Mouse (Mus musculus) NIH3T3 (cell line): Measurements from ENCODE around the gene Pde4b.

Source experiments
- DNase-seq: peaks from one replicate; pipeline ENCODE4 v3.0.0-alpha.2; 2012; ENCODE audit warnings: low read depth

The Pde4b gene

DNA sequence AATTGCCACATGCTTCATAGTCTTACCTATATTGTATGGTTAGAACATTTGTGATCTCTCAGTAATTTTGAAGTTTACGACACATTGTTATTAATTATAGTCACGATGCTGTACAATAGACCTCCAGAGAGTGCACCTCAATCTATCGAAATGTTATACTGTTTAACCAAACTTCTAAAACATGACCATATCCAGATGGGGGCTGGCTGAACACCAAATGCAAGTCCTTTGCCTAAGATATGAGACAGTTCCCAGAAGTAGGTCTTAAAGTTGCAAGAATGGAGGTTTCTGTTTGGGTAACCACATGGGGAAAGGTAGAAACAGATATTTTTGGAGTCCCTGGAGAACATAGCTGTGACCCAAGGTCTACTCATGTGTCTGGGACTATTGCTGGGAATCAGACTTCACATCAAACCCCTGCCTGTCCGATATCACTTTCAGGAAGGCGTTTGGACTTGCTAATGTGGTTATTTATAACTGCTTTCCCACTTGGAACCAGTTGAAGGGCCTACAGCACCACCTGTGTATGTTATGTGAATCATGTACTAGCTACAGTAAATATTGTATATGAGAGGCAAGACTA is 452.3 kb downstream of the Pde4b start:
- DNase-seq, result peak; percentile 56

DNA sequence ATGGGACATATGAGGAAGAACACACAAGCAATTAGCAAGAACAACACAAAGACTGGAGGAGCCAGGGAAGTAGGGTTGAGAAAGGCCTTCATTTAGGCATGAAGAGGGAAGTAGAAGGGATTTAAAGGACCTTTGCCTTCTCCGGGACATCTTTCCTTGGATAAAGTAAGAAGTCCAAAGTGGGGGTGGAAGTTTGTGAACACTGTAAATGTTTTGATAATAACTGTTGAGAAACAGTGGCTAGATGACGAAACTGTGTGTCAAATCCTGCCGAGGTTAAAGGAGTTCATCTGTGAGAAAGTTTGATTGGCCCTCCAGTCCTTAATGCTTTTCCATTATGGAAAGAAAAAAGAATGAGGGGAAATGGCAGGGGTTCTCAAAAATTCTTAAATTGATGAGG is 455.6 kb downstream of the Pde4b start:
- no peak for DNase-seq

GRCm38 (mm10) chr4:102545226-102545625 is 457.9 kb downstream of the Pde4b start:
- peak; percentile 73 for DNase-seq

DNA sequence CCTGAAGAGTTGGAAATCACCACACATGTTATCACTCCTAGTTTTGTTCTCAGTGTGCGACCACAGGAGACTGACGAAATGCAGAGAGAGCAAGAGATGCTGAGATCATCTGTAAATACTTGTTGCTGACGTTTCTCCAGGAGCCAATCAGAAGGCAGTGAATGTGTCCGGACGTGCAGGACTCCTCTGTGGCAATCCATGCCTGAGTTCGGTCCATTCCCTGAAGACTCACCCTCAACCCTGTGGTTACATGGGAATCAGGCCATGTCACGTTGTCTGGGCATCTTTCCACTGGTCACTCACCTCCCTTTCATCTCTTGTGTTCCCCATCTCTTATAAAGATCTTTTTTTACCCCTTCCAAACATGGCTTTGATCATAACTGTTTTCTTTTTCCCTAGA is 468.2 kb downstream of the Pde4b start:
- DNase-seq, result peak; percentile 74

GRCm38 (mm10) chr4:102557006-102557405 is 469.7 kb downstream of the Pde4b start:
- peak; percentile 64 for DNase-seq

DNA sequence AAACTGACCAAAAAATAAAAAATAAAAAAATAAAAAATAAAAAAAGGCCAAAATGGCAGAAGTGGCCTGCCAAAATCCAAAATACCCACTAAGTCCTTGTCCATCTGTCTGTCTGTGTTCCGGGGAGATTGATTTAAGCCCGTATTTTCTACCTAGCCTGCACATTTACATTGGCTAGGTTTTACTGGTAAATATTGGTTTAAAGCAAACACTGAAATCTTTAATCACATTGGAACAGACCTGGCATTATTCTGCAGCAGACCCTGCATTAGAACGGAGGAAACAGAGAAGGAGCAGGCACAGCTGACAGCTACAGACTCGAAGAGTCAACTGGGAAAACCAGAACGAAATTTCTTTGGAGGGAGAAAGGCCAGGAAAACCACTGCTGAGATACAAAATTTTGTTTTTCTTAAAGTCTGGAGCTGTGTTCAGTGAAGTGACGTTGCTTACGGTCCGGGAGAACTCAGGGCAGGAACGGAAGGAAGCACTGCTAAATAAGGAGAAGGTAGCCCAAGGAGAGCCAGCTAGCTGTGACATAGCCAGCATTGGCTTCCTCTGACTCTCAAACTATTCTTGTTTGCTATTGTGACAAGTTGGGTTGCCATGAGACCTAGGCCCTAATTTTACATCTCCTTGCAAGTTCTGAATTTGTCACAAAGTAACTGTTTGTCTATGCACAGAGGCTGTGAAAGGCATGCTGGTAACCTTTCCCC is 470.3 kb downstream of the Pde4b start:
- no peak for DNase-seq

- DNase-seq, result no peak
Observed at GRCm38 (mm10) chr4:102558328-102558727, 471.0 kb downstream of the Pde4b start.

DNA sequence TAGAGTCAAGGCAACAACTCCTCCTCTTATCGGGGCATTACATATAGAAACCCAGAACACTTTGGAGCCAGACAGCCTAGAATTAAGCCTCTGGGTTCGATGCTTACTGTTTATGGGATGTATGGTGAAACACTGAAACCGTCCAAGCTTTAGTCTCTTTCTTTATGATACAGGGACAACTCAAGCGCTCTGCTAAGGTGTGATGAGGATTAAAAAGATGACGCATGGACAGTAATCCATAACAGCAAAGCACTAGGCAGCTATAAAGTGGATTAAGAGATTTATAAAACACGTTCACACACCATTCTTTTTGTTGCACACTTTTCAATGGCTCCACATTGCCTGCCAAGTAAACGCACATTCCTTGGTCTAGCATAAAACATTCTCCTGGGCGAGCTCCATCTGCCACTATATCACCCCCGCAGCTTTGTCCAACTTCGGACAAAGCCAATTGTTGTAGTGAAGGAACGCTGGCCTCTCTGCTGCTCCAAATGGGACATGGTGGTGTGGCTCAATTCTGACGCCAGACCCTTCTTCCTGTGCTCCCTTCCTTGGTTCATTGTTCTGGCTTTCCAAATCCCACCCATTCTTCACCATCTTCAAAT is 473.4 kb downstream of the Pde4b start:
- no peak for DNase-seq

DNA sequence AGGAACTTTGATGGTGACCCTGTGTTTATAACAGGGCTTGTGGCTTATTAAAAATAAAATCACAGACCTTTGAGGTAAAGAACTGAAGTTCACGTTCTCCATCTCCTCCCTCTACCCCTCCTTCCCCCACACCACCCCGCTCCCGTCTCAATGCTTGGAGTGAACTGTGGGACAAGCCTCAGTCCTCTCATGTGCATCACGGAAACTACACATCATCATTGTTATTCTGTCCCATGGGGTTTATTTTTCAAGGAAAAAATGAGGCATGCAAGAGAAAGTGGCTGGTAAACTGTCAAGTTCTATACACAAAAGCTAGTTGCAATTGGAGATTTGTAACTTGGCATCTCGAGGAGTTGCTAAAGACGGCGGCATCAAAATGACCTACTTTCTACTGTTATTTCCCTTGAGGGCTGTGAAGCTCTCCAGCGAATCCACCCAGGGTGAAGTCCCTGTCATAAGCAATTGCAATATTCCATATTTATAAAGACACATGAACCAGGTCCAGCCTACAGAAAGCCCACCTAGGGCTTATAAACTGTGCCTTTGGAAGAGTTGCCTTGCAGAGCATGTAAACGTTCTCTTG is 476.0 kb downstream of the Pde4b start:
- DNase-seq, result peak; percentile 60

GRCm38 (mm10) chr4:102564286-102564685 is 476.9 kb downstream of the Pde4b start:
- DNase-seq, result no peak

- DNase-seq, result no peak
Observed at GRCm38 (mm10) chr4:102566421-102566820, 479.1 kb downstream of the Pde4b start.

- DNase-seq, result no peak
Observed at GRCm38 (mm10) chr4:102567111-102567510, 479.8 kb downstream of the Pde4b start.

DNA sequence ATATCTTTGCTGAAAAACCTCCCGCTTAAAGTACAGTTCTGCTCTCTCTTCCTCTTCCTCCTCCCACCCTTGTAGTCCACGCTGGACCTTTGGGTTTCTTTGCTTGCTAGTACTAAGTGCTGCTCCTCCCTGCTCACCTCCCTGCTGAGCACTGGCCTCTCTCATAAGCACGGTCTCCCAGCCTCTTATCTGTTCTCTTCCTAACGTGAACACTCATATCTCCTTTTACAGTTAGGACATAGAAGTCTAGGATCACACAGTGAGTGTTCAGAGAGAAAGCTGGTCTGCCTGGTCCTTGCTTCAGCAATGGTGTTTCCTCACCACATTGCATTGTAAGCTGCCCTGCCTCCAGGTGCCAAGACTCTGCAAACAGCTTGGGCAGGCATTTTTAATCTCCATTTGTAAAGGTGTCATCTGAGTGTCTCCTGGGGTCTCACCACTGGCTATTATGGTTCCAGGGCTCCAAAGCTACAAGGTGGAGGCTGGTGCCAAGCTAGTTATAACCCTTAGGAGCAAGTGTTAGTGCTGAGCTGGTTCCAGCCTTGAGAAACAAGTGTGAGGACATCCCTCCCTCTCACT is 480.4 kb downstream of the Pde4b start:
- no peak for DNase-seq

GRCm38 (mm10) chr4:102568591-102568990 is 481.2 kb downstream of the Pde4b start:
- peak; percentile 93 for DNase-seq

DNA sequence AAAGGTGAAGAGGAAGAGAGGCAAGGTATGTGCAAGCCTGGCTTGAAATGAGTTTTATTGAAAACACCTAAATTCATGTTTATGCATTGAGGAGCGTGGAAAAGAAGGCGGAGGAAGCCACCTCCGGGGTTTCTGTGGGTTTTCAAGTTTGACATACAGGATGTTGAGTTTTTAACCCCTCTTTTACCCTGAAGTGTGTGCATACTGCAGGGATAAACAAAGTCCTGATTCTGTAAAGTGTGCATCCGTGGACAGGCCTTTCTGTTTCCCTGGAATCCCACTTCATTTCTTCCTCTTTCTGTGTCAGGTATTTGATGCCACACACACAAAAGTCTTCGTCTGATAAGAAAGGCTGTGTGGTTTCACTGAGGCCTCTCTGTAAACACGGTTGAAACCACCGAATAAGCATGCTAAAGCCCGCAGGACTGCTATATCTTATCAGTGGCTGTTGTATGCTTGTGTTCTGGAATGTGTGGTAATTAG is 481.8 kb downstream of the Pde4b start:
- DNase-seq, result peak; percentile 51

- DNase-seq, result peak; percentile 91
Observed at GRCm38 (mm10) chr4:102569950-102570765, 482.8 kb downstream of the Pde4b start.

- DNase-seq, result no peak
Observed at GRCm38 (mm10) chr4:102570766-102571411, 483.5 kb downstream of the Pde4b start.

DNA sequence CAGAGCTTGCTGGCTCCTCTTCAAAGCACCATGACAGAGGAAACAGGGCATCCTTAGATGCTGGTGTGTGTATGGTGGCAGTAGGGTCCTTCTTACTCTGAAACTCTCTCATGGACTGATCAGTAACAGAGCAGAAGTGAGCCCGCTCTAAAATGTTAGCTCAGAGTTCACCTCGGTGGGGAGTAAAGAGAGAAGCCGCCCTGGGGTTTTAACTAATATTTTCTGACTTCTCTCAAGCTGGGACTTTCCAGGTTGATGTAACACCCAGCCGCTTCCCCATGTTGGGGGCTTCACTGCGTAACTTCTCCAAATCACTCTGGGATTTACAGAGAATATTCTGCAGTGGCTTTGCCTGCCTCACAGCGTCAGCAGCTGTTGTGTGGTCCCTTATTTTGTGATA is 484.7 kb downstream of the Pde4b start:
- peak; percentile 49 for DNase-seq

GRCm38 (mm10) chr4:102572591-102572990 is 485.2 kb downstream of the Pde4b start:
- peak; percentile 45 for DNase-seq

DNA sequence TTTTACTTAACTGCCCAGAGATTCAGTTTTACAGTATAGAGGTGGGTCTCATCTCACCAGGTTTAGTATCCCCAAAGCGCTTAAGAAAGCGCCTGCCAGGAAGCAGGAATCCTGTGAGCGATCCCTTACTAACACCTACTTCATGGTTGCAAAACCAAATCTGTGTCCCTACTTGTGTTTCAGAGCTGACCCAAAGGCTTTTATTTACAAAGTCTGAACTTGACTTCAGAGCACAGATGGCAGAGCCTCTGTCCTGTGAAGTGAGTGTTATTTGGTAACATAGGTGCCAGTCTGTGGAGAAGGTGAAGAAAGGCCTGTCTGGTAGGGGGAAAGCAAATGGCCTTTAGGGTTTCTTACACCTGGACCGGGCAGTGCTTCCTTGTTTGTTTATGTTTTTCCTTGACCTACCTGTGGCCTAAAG is 486.0 kb downstream of the Pde4b start:
- DNase-seq, result no peak

GRCm38 (mm10) chr4:102574226-102574625 is 486.9 kb downstream of the Pde4b start:
- peak; percentile 33 for DNase-seq
